Mouse (Mus musculus): ENCODE results near the gene Cacnb2.

The Cacnb2 gene

DNA sequence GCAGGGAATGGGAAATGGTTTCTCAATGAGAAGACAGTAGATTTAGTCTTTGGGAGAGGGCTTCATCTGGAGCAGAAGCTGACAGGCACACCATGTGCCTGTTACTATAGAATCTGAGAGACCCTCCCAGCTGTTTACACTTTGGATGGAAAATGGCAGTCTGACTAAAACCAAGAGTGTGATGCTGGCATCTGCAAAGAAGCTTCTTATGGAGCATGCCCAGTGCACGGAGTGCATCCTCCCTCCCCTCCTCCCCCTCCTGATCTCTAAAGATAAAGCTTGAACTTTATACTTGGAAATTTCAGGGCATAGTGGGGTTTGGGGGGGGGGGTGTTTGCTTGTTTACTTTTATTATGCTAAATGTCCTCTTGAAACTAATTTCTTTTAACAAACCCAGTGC, 270.2 kb downstream of the Cacnb2 start:
- in situ Hi-C loops (cut with MboI) = no loop called here

DNA sequence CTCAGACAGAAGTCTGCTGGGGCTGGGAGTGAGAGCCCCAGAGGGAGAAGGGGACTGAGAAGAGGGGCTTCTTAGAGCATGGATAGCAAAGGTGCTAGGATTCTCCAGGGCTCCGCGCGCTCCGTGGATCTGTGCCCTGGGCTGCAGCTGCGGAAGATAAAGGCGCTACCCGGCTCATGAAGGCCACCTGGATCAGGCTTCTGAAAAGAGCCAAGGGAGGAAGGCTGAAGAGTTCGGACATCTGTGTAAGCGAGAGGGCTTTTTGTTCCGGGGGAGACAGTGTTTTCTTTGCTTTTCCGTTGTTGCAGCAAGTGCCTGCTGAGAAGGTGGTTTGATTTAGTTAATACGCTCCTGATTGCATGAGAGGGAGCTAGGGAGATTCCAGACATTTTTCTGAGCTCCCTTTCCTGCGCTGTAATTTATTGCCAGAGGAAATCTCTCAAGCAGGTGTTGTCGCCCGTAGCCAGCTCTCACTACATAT, 270.9 kb downstream of the Cacnb2 start:
- in situ Hi-C loops (cut with MboI) = no loop called here

DNA sequence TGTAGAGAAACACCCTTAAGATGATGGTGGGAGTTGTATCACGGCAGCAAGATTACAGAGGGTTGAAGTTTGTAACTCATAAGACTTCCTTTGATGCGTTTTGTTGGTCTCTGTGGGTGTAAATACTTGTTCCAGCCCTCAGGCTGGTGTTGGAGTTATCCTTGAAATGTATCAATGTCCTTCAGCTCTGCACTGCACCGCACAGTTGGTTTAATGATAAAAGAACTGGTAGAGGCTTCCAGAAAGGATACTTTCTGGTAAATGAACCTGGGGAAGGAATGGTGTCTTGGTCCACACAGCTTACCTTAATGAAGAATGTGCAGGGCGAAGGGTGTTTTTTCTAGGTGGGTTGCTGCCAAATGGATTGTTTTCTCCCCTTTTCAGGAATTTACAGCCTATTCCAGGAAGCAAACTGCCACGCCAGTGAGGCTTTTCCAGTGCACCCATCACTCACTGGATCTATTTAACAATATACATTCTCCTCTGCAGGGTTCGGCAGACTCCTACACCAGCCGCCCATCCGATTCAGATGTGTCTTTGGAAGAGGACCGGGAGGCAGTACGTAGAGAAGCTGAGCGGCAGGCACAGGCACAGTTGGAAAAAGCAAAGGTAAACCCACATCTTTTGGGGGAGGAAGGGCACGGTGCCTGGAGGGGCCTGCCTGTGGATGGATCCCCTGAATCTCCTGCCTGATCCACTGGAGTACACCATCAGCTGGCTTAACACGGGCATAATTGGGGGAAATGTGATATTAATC, 271.6 kb downstream of the Cacnb2 start:
- in situ Hi-C loops (cut with MboI) = no loop called here

DNA sequence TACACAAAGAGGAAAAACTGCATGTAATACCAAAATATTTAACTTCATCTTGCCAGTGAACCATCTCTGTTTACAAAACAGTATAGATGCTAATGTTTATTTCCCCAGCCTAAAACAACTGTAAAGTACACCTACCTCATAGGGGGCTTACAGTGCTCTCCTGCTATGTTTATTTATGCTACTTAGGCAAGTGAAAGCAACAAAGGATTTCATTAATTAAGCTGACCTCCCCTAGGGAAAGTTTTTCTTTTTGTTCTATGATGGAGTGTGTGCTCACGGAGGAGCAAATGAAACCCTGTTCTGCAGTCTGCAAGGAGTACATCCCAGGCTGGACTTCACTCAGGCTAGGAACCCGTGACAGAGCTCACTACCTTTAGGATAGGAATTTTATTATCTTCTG, 272.2 kb downstream of the Cacnb2 start:
- in situ Hi-C loops (cut with MboI) = no loop called here

DNA sequence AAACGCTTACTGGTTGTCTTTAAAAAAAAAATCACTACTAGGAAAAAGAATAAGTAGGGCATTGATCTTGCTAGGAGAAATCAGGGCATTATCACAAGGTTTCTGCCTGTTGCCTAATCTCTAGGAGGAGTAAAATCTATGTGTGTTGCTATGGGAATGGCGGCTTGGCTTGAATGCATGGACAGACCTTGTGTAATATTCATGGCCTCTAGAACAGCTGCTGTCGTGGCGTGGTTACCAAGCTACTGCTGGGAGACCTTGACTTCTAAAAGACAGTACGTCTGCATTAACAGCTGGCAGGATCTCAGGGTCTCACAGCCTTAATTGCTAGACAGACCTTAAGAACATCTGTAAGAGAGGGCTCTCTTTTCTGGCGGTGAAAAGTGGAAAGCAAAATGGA, 272.7 kb downstream of the Cacnb2 start:
- in situ Hi-C loops (cut with MboI) = no loop called here

DNA sequence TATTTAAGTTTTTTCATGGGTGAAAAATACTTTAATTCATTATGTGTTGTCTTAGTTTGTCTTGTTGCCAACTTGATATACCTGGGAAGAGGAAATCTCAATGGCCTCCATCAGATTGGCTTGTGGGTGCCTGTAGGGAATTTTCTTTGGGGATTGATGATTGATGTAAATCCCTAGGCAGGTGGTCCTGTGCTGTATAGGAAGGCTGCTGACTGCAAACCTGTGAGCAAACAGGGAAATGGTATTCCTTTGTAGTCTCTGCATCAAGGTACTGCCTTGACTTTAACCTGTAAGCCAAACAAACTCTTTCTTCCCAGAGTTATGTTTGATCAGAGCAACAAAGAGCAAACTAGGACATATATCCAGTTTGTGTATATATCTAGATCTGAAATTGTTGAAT, 276.1 kb downstream of the Cacnb2 start:
- in situ Hi-C loops (cut with MboI) = no loop called here

DNA sequence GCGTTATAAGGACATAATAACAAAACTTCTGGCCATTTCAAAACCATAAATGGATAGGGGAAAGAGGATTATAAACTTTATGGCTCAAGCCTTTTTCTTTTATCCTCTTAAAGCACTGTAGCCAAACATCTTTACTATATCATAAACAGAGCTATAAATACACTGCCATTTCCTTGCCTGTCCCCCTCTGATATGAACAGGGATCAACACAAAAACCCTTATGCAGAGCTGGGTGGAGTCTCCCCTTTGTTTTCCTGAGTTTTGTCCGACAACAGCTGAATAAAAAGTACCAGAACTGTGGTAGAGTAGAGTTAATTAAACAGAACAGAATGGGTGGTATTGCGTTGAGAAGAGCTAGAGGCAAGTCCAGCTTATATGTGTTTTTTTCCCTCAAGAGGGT, 280.6 kb downstream of the Cacnb2 start:
- in situ Hi-C loops (cut with MboI) = no loop called here

DNA sequence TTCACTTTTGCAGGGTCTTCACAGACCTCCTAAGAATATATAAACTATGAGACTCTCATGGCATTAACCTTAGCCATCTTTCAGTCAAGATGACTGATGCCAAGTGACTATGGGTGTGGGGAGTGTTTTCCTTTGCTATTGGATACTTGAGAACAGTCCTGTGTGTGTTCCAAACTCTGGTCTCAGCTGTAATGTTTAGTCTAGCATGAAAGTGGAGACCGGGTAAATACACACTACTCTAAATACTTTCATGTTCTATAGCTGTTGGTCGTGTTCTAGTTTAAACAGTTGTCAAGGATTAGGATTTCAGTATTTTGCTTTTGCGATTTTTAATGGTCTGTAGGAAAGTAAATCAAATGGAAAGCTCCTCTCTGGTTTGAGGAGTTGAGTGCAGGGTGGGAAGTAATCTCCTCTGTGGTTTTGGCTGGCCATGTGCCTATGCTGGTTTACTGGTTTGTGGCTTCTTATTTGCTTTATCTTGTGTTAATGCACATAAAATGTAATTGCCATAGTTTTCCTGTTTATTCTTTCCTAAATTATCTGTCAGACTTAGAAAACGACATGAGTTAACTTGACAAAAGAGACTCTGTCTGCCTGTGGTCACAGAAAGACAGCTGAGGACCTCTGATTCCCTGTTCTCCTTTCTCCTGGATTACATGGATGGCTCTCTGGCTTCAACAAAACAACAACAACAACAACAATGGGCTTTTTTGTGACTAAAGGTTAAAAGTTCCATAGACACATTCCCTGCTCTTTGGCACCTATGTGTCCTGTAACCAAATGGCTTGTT, 285.7 kb downstream of the Cacnb2 start:
- in situ Hi-C loops (cut with MboI) = no loop called here

DNA sequence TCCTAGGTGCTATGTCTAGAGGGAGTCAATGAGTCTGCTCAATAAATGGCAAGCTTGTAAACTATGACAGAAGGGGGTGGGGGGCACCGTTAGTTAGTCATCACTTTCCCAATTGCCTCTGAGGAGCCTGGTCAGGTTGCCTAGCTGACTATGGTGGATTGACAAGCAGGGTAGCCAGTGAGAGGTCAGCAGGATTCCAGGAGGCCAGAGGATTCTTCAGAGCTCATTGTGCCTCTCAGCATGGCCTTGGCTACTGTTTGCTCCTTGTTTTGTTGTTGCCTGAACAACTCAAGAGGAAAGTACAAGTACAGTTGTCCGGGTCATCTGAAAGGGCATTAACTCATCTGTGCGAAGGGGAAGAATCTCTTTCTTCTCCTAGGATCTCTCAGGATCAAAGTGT, 300.9 kb downstream of the Cacnb2 start:
- in situ Hi-C loops (cut with MboI) = no loop called here

DNA sequence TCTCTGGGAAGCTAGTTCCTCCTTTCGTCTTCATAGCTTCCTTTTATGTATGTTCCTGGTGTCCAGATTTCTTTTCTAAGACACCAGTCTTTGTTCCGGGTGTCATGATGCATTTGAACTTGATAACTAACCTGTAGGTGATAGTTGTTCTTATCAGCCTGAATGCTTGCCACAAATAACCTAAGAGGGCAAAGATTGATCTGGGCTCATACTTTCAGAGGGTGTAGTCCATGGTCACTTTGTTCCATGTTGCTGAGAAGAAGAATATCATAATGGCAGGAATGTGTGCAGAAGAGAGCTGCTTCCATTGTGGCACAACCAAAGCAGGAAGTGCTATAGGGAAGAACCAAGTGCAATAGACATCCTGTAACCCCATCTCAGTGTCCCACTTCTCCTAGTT, 302.0 kb downstream of the Cacnb2 start:
- in situ Hi-C loops (cut with MboI) = no loop called here

DNA sequence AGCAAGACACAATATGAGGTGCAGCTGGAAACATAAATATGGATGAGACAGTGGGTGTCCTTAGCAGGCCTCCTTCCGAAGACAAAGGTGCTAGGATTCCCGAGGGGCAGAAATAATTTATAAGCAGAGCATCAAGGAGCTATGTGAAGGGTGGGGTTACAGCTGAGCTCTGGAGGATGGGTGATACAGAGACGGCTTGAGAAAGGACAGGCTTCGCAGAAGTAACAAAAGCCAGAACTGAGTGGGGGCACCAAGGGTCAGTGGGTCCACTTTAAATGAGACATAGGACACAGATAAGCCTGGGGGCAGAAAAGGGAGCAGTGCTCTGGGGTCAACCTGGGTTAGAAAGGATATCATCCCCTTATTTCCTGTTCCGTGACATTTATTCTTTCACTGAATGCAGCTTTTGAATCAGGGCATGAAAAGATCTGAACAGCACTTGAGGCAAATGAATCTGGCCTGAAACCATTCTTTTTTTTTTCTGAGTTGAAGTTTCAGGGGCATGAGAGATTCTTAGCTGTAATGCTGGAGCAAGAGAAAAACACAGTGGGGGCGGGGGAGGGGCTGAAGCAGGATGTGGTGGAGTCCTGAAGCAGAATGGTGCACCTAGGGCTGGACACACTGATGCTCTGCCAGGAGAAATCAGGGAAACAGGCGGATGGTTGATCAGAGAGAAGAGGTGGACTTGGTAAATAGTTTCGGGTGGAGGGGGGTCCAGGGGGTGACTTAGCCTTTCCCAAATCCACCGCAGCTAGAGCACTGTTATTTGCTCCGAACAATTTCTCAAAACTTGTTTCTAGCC, 304.4 kb downstream of the Cacnb2 start:
- in situ Hi-C loops (cut with MboI) = no loop called here

DNA sequence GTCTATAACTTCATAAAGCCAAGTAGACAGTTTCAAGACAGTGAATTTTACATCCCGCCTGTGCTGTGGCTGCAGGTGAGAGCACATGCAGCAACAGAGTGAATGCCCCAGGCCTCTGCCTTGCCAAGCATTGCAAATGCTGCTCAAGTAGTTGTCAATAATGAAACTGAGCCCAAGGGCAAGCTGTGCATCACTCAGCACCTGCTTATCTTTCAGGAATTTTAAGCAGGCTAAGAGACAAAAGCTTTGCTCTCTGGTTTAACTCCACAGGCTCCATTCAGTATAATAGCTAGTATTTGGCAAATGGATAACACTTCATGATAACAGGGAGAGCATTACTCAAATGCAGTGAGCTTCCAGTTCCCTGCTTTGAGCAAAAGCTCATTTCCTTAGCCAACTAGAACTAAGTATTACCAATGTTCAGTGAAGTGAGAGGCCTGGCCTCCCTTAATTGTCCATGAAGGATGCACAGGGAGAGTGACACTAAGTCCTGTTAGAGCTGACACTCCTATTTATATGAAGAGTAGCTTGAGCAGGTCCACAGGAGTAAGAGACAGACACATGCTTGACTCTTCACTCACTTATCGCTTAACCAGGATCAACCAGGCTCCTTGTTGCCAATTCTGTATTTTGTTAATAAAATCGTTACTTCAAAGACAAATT, 314.8 kb downstream of the Cacnb2 start:
- in situ Hi-C loops (cut with MboI) = no loop called here

DNA sequence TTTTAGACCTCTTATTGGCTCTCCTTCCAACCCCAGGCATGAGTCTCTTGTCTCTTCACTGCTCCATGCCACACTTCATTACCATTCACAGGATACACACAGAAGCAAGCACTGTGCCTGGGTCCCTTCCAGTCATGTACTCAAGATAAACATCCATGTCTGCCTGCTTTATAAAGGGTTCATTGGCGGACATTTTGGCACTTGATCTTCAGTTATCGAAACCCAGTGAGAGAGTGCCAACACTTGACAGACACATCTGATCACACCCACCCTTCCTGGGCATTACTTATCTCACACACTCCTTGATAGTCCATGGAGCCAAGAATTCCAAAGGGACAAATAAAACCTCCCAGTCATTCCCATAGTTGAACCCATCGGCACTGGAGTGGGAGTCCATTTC, 327.0 kb downstream of the Cacnb2 start:
- in situ Hi-C loops (cut with MboI) = no loop called here

DNA sequence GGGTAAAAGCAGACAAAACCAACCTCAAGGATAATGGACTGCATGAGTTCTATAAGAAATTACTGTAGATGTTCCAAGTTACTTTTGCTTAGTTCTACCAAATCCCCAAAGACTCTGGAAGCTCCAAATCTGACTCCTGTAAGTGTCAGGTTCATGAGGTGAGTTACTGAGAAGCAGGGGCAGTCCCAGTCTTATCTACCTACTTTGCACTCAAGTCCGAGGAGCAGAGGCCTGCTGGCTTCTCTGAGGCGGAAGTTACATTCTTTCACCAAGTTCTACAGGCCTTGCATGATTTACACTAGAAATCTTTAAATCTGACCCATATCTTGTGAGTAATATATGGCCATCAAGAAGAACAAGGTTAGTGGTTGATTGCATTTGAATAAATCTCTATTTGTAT, 329.1 kb downstream of the Cacnb2 start:
- in situ Hi-C loops (cut with MboI) = no loop called here

DNA sequence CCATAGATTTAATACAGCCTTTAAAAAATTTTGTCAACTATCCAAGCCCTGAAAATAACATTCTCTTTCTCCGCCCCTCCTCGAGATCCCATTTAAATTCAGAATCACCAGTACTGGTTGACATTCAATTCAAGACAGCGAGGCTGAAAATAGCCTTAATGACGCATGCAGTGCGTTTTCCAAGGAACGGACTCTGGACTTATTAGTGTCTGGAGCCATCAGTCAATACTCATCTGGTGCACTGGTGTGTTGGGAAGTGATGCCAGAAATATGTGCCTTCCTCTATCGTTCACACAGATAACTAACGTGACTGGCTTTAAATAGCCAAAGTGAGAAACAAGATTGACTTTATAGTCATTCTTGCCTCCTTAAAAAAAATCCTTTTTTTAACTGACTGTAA, 333.6 kb downstream of the Cacnb2 start:
- in situ Hi-C loops (cut with MboI) = no loop called here

DNA sequence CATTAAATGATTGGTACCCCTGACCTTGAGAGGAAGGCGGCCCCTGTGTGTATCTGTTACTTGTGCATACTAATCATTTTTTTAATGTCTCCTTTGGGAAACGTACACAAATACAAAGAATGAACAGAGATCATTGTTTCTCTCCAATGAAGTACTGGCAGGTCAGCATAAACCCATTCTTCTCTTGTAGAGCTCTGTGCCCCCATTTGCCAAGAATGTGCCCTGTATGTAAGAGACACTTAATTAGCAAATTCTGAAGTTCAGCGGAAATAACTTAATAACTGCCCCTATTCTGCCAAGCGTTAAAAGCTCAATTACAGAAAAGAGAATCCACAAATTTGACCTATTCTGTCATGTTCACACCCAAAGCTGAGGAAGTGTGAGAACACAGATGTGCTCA, 339.4 kb downstream of the Cacnb2 start:
- in situ Hi-C loops (cut with MboI) = no loop called here

DNA sequence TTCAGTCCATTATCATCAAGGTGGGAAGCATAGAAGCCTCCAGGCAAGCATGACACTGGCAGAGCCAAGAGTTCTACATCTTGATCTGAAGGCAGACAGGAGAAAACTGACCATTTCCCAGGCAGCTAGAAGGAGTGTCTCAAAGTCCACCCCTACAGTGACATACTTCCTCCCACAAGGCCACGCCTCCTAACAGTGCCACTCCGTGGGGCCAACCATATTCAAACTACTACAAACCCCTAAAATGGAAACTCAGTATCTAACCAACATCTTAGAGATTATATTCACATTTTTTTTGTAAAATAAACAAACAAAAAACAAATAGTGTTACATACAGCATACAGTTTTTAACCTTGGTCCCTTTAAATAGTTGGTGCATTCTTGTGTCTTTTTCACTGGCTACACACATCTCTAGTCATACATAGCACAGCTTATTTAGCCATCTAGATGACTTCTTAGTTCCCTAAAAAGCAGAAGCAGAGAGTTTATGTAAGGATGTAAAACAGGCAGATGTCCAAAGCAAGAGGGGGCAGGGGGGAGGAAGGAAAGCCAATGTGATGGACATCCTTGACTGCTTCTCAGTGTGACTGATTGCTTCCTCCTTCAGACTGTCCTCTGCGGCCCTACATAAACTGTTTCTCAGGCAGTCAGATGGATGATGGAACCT, 340.9 kb downstream of the Cacnb2 start:
- in situ Hi-C loops (cut with MboI) = no loop called here

DNA sequence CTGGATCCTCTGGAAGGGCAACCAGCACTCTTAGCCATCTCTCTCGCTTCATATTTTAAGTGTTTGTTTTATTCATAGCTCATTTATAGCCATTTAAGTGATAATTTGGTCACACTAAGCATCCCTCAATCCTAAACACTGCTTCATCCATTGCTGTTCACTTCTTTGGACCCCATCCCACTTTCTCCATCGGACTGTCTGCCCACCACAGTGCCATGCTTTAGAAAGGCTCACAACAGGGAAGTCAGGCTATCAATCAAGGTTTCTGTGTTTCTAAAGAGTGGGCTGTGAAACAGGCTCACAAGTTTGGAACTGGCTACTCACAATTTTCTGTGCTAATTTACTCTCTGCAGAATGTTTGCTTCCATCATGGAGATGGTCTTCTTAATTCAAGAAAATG, 350.2 kb downstream of the Cacnb2 start:
- in situ Hi-C loops (cut with MboI) = no loop called here

DNA sequence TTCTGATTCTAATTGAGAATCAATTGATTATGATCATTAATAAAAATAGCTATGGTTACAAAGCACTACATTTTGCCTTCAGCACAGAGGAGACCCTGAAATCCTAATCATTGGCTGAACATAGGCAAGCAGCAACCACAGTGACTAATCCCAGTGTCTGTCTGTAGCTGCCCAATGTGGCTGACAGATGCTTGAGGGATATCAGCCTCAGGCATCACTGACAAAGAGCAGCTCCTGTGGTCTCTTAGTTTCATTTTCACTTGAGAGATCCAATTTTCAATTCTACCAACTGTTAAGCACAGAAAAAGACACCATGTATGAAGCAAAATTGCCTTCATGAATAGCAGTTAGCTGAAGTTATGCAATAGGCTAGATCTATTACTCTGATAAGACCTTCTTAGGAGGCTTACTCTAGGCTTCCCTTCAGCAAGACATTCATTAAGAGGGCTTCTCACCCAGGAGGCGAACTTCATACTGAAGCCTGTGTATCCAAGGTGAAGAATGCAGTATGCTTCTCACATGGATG, 358.1 kb downstream of the Cacnb2 start:
- in situ Hi-C loops (cut with MboI) = no loop called here

DNA sequence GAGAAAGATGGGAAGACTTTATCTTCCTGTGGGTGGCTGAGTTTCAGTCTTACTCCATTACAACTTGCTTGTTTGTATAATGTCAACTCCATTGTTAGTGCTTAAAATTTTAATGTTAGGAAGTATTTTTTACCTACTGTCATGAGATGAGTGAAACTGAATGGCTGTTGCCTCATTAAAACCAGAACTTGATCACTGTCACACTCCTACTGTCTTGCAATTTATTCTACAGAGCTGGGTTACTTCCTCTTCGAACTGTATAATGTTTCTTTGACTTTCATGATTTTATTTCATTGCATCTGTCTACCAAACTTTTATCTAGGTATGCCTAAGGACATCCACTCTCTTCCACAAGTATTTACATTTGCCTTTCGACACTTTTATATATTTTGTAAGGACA, 358.6 kb downstream of the Cacnb2 start:
- in situ Hi-C loops (cut with MboI) = no loop called here

DNA sequence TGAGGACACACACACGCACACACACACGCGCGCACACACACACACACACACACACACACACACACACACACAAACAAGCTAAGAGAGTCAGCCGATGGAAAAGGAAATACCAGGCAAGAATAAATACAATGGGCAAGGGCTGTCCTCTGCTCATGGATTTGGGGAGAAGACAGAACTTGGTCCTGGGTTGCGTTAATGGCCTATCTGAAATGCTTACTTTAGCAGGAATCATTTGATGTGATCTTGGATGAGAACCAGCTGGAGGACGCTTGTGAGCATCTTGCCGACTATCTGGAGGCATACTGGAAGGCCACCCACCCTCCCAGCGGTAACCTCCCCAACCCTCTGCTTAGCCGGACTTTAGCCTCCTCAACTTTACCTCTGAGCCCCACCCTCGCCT, 381.1 kb downstream of the Cacnb2 start:
- in situ Hi-C loops (cut with MboI) = no loop called here

Data from mature B cell (primary cell).